Mouse (Mus musculus) stomach, postnatal 0 days (tissue): ENCODE measurements around the gene Cd200r1.

Experiments used
- CTCF ChIP-seq: IDR thresholded peaks from 2 replicates; pipeline ENCODE4 v1.5.1; 2016; ENCODE audit warnings: antibody characterized with exemption, low read depth, mild to moderate bottlenecking, moderate library complexity
- EP300 ChIP-seq: optimal IDR thresholded peaks from 2 replicates; pipeline ENCODE3; 2016; ENCODE audit warnings: antibody characterized with exemption

DNA sequence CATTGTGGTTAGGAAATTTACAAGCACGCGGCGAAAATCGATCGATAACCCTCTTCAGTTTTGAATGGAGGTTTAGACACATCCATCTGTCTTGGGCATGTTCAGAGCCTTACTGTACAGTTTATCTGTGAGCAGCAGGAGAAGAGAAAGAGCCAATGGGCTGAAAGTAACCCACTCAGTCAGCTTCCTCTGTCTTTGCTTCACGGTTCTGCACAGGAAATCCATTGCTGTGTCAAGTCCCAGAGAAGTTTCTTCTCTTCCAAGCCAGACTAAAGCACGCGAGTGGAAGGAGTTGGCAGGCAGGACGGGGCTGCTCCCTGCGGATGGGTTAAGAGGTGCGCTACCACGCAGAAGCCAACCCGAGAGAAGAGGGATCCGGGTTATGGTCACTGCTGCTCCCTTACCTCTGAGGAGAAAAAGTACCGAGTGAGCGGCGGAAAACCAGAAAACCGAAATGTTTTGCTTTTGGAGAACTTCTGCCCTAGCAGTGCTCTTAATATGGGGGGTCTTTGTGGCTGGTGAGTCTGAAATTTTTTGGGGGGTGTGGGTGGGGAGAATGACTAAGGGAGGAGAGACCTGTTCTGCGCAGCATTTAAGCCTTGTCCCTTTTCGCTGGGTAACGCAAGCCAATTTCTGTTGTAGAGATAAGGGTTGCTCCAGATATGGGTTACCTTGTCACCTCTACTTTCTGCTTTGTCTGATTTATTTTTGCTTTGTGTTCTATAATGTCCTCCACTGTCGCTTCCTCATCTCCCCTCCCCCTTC is at the start of gene Cd200r1:
- TF ChIP-seq EP300 (no peak), CTCF (no peak)
